Mouse (Mus musculus) forebrain, embryonic 16.5 days (tissue): ENCODE data around the gene Mapk7. TPM values are rescaled to one million over a fixed set of nuclear protein-coding genes. Genes with fewer than 3 reads are reported as not detected.

ENCODE experiments used
- ATAC-seq: fragments of 200-750 bp; cut with Nextera tagmentation; 2 replicates; pipeline ENCODE4 v1.8.0; 2017; ENCODE audit warnings: mild to moderate bottlenecking, moderate library complexity
- H3K27ac ChIP-seq: fragments of 300-500 bp; sonication (generic); 2 replicates; pipeline ENCODE4 v1.5.1; 2014; ENCODE audit warnings: low read length, control low read depth
- H3K27me3 ChIP-seq: fragments of 300-500 bp; sonication (generic); replicated peaks from 2 replicates; pipeline ENCODE4 v1.6.1; 2014; ENCODE audit warnings: low read length; ENCODE audit not compliant: control insufficient read depth, insufficient read depth
- H3K36me3 ChIP-seq: fragments of 300-500 bp; sonication (generic); 2 replicates; pipeline ENCODE4 v1.6.1; 2014; ENCODE audit not compliant: control insufficient read depth, insufficient read depth
- H3K4me1 ChIP-seq: fragments of 300-500 bp; sonication (generic); replicated peaks from 2 replicates; pipeline ENCODE4 v1.6.1; 2014; ENCODE audit warnings: low read length; ENCODE audit not compliant: control insufficient read depth, insufficient read depth
- H3K4me2 ChIP-seq: fragments of 300-500 bp; sonication (generic); 2 replicates; pipeline ENCODE4 v1.6.1; 2014; ENCODE audit warnings: mild to moderate bottlenecking, low read length, control low read depth
- H3K4me3 ChIP-seq: fragments of 300-500 bp; sonication (generic); replicated peaks from 2 replicates; pipeline ENCODE4 v1.5.1; 2014; ENCODE audit warnings: mild to moderate bottlenecking, low read length, control low read depth
- H3K9ac ChIP-seq: fragments of 300-500 bp; sonication (generic); replicated peaks from 2 replicates; pipeline ENCODE4 v1.6.1; 2014; ENCODE audit warnings: low read depth, low read length, control low read depth
- H3K9me3 ChIP-seq: fragments of 300-500 bp; sonication (generic); 2 replicates; pipeline ENCODE4 v1.6.1; 2016; ENCODE audit warnings: low read length; ENCODE audit not compliant: control insufficient read depth
- WGBS: fragments of 180-500 bp; shearing (Covaris S2); extraction: QIAGEN DNeasy Blood & Tissue Kit; methylation state at CpG from one replicate; pipeline ENCODE4 v1.1.7; 2014; 5-methylcytosine and 5-hydroxymethylcytosine counted together
- polyA plus RNA-seq: library from polyadenylated mRNA; unstranded; fragments of >200 nt; fragmentation: Nextera tagmentation; extraction: Ambion mirVana; gene quantifications from 2 replicates; pipeline ENCODE4 v1.2.1, GENCODE M21; 2015

The Mapk7 gene
- polyA plus RNA-seq, 1 experiment from 2014 or later: 111 TPM

GRCm38 (mm10) chr11:61448041-61448440 lies 46.2 kb downstream of the Mapk7 start:
- no peak overlapping the region for H3K4me2 ChIP-seq
- WGBS: 25% methylated on average over 5 of the region's 5 CpGs
- H3K9ac ChIP-seq: no peak overlapping the region
- no peaks in the 10 kb centered on the region for H3K36me3 ChIP-seq
- no peak; the same call in 1 of the 2 replicates for ATAC-seq
- no peaks in the 10 kb centered on the region for H3K27me3 ChIP-seq
- H3K4me3 ChIP-seq: no peak overlapping the region
- H3K4me1 ChIP-seq: peaks cover 33% of the 10 kb centered on the region
- H3K9me3 ChIP-seq: no peaks in the 10 kb centered on the region
- H3K27ac ChIP-seq: no peak overlapping the region; the same call in 1 of the 2 replicates

- WGBS: 85% methylated on average over 8 of the region's 8 CpGs
- no peaks in the 10 kb centered on the region for H3K9me3 ChIP-seq
- no peak overlapping the region for H3K4me3 ChIP-seq
- H3K27me3 ChIP-seq: no peaks in the 10 kb centered on the region
- H3K36me3 ChIP-seq: no peaks in the 10 kb centered on the region
- peaks cover 27% of the 10 kb centered on the region for H3K4me1 ChIP-seq
- ATAC-seq: no peak
- no peak overlapping the region for H3K27ac ChIP-seq
- no peak overlapping the region for H3K4me2 ChIP-seq
- no peak overlapping the region for H3K9ac ChIP-seq
Observed at GRCm38 (mm10) chr11:61447296-61447695, 46.9 kb downstream of the Mapk7 start.

GRCm38 (mm10) chr11:61443807-61444206 lies 50.4 kb downstream of the Mapk7 start:
- peaks cover 10% of the 10 kb centered on the region for H3K4me1 ChIP-seq
- no peaks in the 10 kb centered on the region for H3K9me3 ChIP-seq
- 86% methylated on average over 6 of the region's 6 CpGs for WGBS
- H3K36me3 ChIP-seq: no peaks in the 10 kb centered on the region
- no peak overlapping the region for H3K4me3 ChIP-seq
- H3K4me2 ChIP-seq: no peak overlapping the region
- H3K27me3 ChIP-seq: no peaks in the 10 kb centered on the region
- ATAC-seq: no peak
- no peak overlapping the region for H3K9ac ChIP-seq
- no peak overlapping the region for H3K27ac ChIP-seq

- Histone ChIP-seq H3K27ac (no peak overlapping the region), H3K4me2 (no peak overlapping the region), H3K4me3 (no peak overlapping the region), H3K9me3 (no peaks in the 10 kb centered on the region), H3K36me3 (no peaks in the 10 kb centered on the region), H3K9ac (no peak overlapping the region), H3K4me1 (no peaks in the 10 kb centered on the region), H3K27me3 (no peaks in the 10 kb centered on the region)
- 83% methylated on average over 7 of the region's 7 CpGs for WGBS
- ATAC-seq: no peak
Observed at GRCm38 (mm10) chr11:61441670-61442069, 52.5 kb downstream of the Mapk7 start.

GRCm38 (mm10) chr11:61440416-61440815 lies 53.8 kb downstream of the Mapk7 start:
- Histone ChIP-seq H3K27me3 (no peaks in the 10 kb centered on the region), H3K4me3 (no peak overlapping the region), H3K9me3 (no peaks in the 10 kb centered on the region), H3K27ac (no peak overlapping the region), H3K36me3 (no peaks in the 10 kb centered on the region), H3K9ac (no peak overlapping the region), H3K4me1 (no peaks in the 10 kb centered on the region), H3K4me2 (no peak overlapping the region)
- ATAC-seq: no peak
- WGBS: 94% methylated on average over 4 of the region's 4 CpGs

GRCm38 (mm10) chr11:61439170-61439569 lies 55.0 kb downstream of the Mapk7 start:
- no peaks in the 10 kb centered on the region for H3K27me3 ChIP-seq
- H3K4me1 ChIP-seq: no peaks in the 10 kb centered on the region
- H3K4me2 ChIP-seq: no peak overlapping the region
- ATAC-seq: no peak
- no peak overlapping the region for H3K27ac ChIP-seq
- H3K9ac ChIP-seq: no peak overlapping the region
- H3K9me3 ChIP-seq: no peaks in the 10 kb centered on the region
- no peak overlapping the region for H3K4me3 ChIP-seq
- 74% methylated on average over 3 of the region's 3 CpGs for WGBS
- H3K36me3 ChIP-seq: no peaks in the 10 kb centered on the region

Other genes starting within 250 kb of the Mapk7 start
- gene Aldh3a2, start 226.9 kb downstream of the Mapk7 start, polyA plus RNA-seq: 29.5 and 29.8 TPM in 2 replicates
- not detected in 2 replicates for gene Slc47a2, start 151.5 kb downstream of the Mapk7 start, polyA plus RNA-seq
- 0.09 and 0.10 TPM in 2 replicates for gene Slc47a1, start 116.1 kb downstream of the Mapk7 start, polyA plus RNA-seq
- 22.6 and 35.7 TPM in 2 replicates for gene Rnf112, start 40.3 kb downstream of the Mapk7 start, polyA plus RNA-seq
- 47.4 and 55.0 TPM in 2 replicates for gene Mfap4, start 9.0 kb downstream of the Mapk7 start, polyA plus RNA-seq
- 32.6 and 36.1 TPM in 2 replicates for gene B9d1, start 10.7 kb upstream of the Mapk7 start, polyA plus RNA-seq
- 74.6 and 92.8 TPM in 2 replicates for gene Epn2, start 85.3 kb upstream of the Mapk7 start, polyA plus RNA-seq
- 10.2 and 11.3 TPM in 2 replicates for gene Grap, start 158.9 kb upstream of the Mapk7 start, polyA plus RNA-seq
- gene Fam83g, start 189.7 kb upstream of the Mapk7 start, polyA plus RNA-seq: 0.36 and 0.46 TPM in 2 replicates
- not detected in 2 replicates for gene Slc5a10, start 226.4 kb upstream of the Mapk7 start, polyA plus RNA-seq